Mouse (Mus musculus): ENCODE data around the gene Ccr1l1.

DNA sequence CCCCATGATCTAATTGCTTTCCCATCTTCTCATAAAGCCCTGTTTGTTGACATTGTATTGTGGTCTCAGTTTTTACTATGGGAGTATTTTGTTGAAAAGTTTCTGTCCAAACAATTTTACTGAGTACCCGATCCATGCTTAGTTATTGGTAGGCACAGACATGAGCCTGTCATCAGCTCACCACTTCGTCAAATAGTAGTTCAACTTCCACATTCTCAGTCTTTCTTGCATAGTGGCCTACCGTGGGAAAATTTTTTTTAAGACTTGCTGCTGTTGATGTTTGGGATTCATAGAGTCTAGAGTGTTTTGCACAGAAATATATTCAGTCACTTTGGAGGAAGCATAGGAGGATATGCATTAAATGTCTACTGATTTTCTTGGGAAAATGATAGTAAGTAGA, 35.1 kb upstream of the Ccr1l1 start:
- TF ChIP-seq E2F4 (IDR thresholded peaks at IDR 0.05; ENCODE audit: insufficient read depth) (no peak), TCF12 (IDR thresholded peaks at IDR 0.05; ENCODE audit: insufficient read depth, poor library complexity, severe bottlenecking) (no peak)
